Mouse (Mus musculus) midbrain, embryonic 15.5 days (tissue): ENCODE results near the gene Mtx1. TPM values are rescaled to one million over a fixed set of nuclear protein-coding genes. Genes with fewer than 3 reads are reported as not detected.

Source experiments
- ATAC-seq: fragments of 200-750 bp; cut with Nextera tagmentation; replicated peaks from 2 replicates; pipeline ENCODE4 v1.8.0; 2017; ENCODE audit warnings: moderate TSS enrichment
- H3K27ac ChIP-seq: fragments of 300-500 bp; sonication (generic); 2 replicates; pipeline ENCODE4 v1.5.1; 2015; ENCODE audit warnings: mild to moderate bottlenecking, inconsistent platforms
- H3K27me3 ChIP-seq: fragments of 300-500 bp; sonication (generic); replicated peaks from 2 replicates; pipeline ENCODE4 v1.6.1; 2015; ENCODE audit warnings: inconsistent platforms
- H3K36me3 ChIP-seq: fragments of 300-500 bp; sonication (generic); replicated peaks from 2 replicates; pipeline ENCODE4 v1.6.1; 2015; ENCODE audit warnings: inconsistent platforms
- H3K4me1 ChIP-seq: fragments of 300-500 bp; sonication (generic); 2 replicates; pipeline ENCODE4 v1.6.1; 2015; ENCODE audit warnings: inconsistent platforms
- H3K4me2 ChIP-seq: fragments of 300-500 bp; sonication (generic); 2 replicates; pipeline ENCODE4 v1.6.1; 2015; ENCODE audit warnings: inconsistent platforms, mild to moderate bottlenecking, moderate library complexity
- H3K4me3 ChIP-seq: fragments of 300-500 bp; sonication (generic); 2 replicates; pipeline ENCODE4 v1.5.1; 2015; ENCODE audit warnings: mild to moderate bottlenecking, inconsistent platforms
- H3K9ac ChIP-seq: fragments of 300-500 bp; sonication (generic); 2 replicates; pipeline ENCODE4 v1.6.1; 2015; ENCODE audit warnings: mild to moderate bottlenecking, inconsistent platforms
- H3K9me3 ChIP-seq: fragments of 300-500 bp; sonication (generic); 2 replicates; pipeline ENCODE4 v1.6.1; 2016; ENCODE audit warnings: inconsistent platforms
- WGBS: fragments of 180-500 bp; shearing (Covaris S2); methylation state at CpG from one replicate; pipeline ENCODE4 v1.1.7; 2015; ENCODE audit warnings: mixed read lengths; 5-methylcytosine and 5-hydroxymethylcytosine counted together
- polyA plus RNA-seq: library from polyadenylated mRNA; unstranded; fragments of >200 nt; fragmentation: Nextera tagmentation; extraction: Ambion mirVana; gene quantifications from 2 replicates; pipeline ENCODE4 v1.2.1, GENCODE M21; 2015

Gene Mtx1
- polyA plus RNA-seq, 1 experiment from 2014 or later: 159 TPM

DNA sequence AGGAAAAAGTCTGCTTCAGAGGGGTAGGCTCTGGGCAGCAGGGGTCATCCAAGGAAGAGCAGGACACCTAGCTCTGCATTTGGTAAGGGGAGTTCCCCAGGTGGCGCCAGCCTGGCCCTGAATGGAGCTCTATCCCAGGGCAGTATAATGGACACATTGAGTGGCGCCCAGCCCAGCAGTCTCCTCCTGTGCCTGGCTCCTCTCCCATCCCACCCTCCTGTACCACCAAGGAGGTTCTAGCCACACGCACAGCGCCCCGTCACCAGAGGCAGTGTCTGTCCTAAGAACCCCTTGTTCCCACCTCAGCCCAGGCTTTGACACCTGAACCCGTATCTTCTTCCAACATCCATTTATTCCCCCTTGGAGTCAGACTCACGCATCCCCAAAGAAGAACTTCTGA is 17.2 kb downstream of the Mtx1 start:
- peaks cover 14% of the 10 kb centered on the region for H3K4me1 ChIP-seq
- H3K27ac ChIP-seq: no peak overlapping the region
- no peak overlapping the region for H3K4me2 ChIP-seq
- no peak overlapping the region for H3K4me3 ChIP-seq
- no peaks in the 10 kb centered on the region for H3K9me3 ChIP-seq
- WGBS: 96% methylated on average over 7 of the region's 7 CpGs
- ATAC-seq: no peak
- no peak overlapping the region for H3K9ac ChIP-seq
- H3K27me3 ChIP-seq: no peaks in the 10 kb centered on the region
- H3K36me3 ChIP-seq: peaks cover 46% of the 10 kb centered on the region

DNA sequence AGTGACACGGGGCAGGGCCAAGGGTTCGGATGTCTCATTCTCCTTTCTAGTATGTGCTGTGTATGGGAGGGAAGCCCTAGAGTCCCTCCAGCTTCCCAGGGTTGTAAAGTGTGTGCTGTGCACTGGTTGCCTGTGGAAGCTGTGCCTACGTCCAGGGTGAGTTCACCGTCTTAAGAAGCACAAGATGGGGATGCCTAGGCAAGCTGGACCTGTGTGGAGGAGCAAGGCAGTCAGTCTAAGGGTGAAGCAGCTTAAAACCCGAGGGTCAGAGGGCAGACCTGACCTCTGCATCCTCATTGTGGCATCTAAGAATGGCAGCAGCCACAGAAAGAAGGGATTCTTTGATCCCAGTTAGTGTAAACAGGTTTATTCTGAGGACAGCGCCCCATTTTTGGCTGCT is 18.2 kb downstream of the Mtx1 start:
- H3K9me3 ChIP-seq: no peaks in the 10 kb centered on the region
- no peak overlapping the region for H3K27ac ChIP-seq
- peaks cover 46% of the 10 kb centered on the region for H3K36me3 ChIP-seq

DNA sequence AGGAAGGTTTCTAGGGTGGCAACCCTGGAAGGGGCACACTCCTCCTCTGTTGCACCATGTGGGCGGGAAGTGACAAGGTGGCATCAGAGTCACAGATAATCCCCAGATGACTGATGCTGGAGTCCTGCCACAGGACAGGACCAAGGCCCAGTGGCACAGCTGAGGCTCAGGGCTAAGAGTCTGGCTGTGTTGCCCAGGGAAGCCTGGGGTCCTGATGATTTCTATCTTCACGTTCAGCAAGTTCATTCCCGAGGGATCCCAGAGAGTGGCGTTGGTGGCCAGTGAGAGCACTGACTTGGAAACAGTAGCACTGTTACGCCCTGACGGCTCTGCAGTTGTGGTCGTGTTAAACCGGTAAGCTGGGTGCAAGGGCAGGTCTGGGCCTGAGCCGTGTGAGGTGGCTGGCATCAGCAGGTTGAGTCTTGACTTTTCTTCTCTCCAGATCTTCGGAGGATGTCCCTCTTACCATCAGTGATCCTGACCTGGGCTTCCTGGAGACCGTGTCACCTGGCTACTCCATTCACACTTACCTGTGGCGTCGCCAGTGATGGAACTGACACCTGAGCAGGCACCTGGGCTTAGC is 18.7 kb downstream of the Mtx1 start:
- H3K9me3 ChIP-seq: no peaks in the 10 kb centered on the region
- H3K4me1 ChIP-seq: peaks cover 12% of the 10 kb centered on the region
- H3K36me3 ChIP-seq: peaks cover 46% of the 10 kb centered on the region
- WGBS: 93% methylated on average over 13 of the region's 13 CpGs
- H3K9ac ChIP-seq: no peak overlapping the region
- no peak overlapping the region for H3K4me2 ChIP-seq
- H3K4me3 ChIP-seq: no peak overlapping the region
- H3K27ac ChIP-seq: no peak overlapping the region
- H3K27me3 ChIP-seq: no peaks in the 10 kb centered on the region
- ATAC-seq: no peak

More for the DNA sequence above, 18.2 kb downstream of the Mtx1 start:
- no peak for ATAC-seq
- H3K27me3 ChIP-seq: no peaks in the 10 kb centered on the region
- WGBS: 88% methylated on average over 6 of the region's 6 CpGs
- peaks cover 10% of the 10 kb centered on the region for H3K4me1 ChIP-seq
- H3K4me3 ChIP-seq: no peak overlapping the region
- no peak overlapping the region for H3K4me2 ChIP-seq
- no peak overlapping the region for H3K9ac ChIP-seq

DNA sequence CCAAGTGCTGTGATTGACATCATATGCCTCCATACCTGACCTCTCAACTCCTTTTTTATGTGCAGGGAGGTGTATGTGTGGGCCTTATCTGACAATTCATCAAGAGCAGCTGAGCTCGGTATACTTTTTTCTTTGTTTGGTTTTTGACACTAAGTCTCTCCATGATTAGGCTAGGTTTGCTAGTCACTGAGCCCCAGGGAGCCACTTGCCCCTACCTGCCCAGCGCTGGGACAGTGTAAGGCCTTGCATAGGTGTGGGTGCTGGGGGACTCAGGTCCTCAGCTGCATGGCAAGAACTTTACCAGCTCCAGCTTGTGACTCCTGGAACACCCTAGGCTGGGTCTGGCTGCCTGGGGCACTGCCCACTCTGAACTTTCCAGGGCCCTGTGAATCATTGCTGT is 20.2 kb downstream of the Mtx1 start:
- Histone ChIP-seq H3K27ac (no peak overlapping the region), H3K27me3 (no peaks in the 10 kb centered on the region), H3K9ac (no peak overlapping the region), H3K36me3 (peaks cover 46% of the 10 kb centered on the region), H3K4me3 (no peak overlapping the region), H3K4me1 (peaks cover 5% of the 10 kb centered on the region), H3K4me2 (no peak overlapping the region), H3K9me3 (no peaks in the 10 kb centered on the region)
- no peak for ATAC-seq
- WGBS: 93% methylated on average over 2 of the region's 2 CpGs

DNA sequence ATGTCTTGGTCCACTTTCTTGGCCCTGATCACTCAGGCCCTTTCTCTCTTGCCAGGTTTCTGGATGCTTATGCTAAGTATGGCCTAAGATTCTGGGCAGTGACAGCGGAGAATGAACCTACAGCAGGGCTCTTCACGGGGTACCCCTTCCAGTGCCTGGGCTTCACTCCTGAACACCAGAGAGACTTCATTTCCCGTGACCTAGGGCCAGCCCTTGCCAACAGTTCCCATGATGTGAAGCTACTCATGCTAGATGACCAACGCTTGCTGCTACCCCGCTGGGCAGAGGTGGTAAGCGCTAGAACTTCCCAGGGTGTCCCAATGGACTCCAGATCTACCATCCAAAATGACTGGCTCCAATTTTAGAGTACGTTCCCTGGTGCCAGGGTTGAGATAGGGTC is 20.8 kb downstream of the Mtx1 start:
- no peaks in the 10 kb centered on the region for H3K27me3 ChIP-seq
- H3K9me3 ChIP-seq: no peaks in the 10 kb centered on the region
- peaks cover 5% of the 10 kb centered on the region for H3K4me1 ChIP-seq
- no peak overlapping the region for H3K4me3 ChIP-seq
- 91% methylated on average over 7 of the region's 7 CpGs for WGBS
- no peak overlapping the region for H3K4me2 ChIP-seq
- H3K9ac ChIP-seq: no peak overlapping the region
- H3K36me3 ChIP-seq: peaks cover 46% of the 10 kb centered on the region
- no peak for ATAC-seq
- no peak overlapping the region for H3K27ac ChIP-seq

DNA sequence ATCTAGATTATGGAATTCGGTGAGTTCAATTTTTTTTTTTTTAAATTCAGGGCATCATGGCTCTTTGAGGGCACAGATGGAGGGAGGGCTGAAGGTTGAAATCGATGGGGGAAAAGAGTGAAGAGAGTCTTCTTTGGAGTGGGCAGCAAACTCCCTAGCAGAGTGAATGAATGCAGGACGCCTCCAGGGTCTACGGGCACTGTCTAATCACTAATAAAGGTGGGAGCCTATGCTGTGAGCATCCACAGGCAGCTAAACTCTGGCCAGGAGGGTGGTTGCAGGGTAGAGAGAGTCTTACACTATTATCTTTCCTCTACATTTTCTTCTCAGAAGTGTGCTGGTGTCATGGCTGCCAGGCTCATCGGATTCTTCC is 23.8 kb downstream of the Mtx1 start:
- Histone ChIP-seq H3K4me3 (peak overlapping the region; percentile 50), H3K9ac (peak overlapping the region; percentile 43), H3K27ac (peak overlapping the region; percentile 54), H3K4me1 (peaks cover 5% of the 10 kb centered on the region), H3K9me3 (no peaks in the 10 kb centered on the region), H3K4me2 (peak overlapping the region; percentile 73), H3K27me3 (no peaks in the 10 kb centered on the region), H3K36me3 (peaks cover 29% of the 10 kb centered on the region)
- ATAC-seq: peak; percentile 48
- 40% methylated on average over 5 of the region's 5 CpGs for WGBS

DNA sequence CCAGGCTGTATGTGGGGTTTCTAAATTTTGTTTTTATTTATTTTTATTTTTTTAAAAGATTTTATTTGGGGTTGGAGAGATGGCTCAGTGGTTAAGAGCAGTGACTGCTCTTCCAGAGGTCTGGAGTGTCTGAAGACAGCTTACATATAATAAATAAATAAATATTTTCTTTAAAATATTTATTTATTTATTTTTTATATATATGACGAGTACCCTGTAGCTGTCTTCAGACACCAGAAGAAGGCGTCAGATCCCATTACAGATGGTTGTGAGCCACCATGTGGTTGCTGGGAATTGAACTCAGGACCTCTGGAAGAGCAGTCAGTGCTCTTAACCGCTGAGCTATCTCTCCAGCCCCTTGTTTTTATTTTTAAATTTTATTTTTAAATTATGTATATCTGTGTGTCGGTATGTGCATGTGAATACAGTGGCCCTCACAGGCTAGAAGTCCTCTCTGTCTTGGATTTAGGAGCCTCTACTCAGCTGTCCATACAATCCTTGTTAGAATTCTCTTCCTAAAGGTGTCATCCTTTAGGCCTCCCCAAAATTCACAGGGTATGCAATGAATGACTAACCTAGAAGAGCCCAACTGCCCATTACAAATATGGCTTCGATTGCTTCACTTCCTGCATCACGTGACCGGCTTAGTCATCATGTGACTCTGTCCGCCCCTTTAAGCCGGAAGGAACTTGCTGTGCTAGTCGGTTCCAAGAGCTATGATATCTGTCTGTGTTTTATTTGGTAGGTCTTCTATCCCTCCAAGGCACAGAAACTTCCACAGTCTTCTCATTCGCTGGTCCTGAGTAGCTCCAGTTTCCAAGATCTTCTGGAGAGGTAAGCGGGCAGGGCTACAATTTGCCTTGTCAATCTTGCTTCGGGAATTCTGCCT is 24.4 kb downstream of the Mtx1 start, which contains the start of gene Gba:
Gba (plus strand) TSS at position 676 of the 889 bp plus-strand sequence.
- WGBS: 25% methylated on average over 13 of the region's 13 CpGs
- Histone ChIP-seq H3K9ac (peak within 1 kb of the TSS; percentile 43), H3K4me2 (peak within 1 kb of the TSS; percentile 73), H3K36me3 (peaks cover 22% of the 10 kb centered on the region), H3K27me3 (no peaks in the 10 kb centered on the region), H3K9me3 (no peaks in the 10 kb centered on the region), H3K4me1 (peaks cover 5% of the 10 kb centered on the region), H3K4me3 (peak within 1 kb of the TSS; percentile 50), H3K27ac (peak within 1 kb of the TSS; percentile 65)
- peak; percentile 89 for ATAC-seq

DNA sequence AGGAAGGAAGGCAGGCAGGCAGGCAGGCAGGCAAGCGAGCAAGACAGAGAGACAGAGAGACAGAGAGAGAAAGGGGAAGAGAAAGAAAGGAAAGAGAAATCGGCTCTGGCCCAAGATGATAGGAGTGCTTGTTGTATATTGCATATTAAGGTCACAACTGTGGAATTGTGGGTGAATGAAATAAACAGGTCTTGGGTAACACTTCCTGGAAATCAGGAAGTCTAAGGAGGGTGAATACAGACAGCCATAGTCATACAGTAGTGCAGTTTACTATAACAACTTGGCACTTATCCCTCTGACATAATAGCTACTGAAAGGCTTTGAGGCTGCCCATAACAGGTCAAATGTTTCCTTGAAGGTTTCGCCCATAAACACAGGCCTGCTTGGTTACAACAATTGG is 27.0 kb downstream of the Mtx1 start:
- no peak overlapping the region for H3K27ac ChIP-seq
- H3K4me2 ChIP-seq: no peak overlapping the region
- H3K9ac ChIP-seq: no peak overlapping the region
- H3K4me1 ChIP-seq: peaks cover 16% of the 10 kb centered on the region
- H3K27me3 ChIP-seq: no peaks in the 10 kb centered on the region
- ATAC-seq: no peak
- H3K4me3 ChIP-seq: no peak overlapping the region
- no peaks in the 10 kb centered on the region for H3K9me3 ChIP-seq
- 82% methylated on average over 3 of the region's 3 CpGs for WGBS
- H3K36me3 ChIP-seq: no peaks in the 10 kb centered on the region

DNA sequence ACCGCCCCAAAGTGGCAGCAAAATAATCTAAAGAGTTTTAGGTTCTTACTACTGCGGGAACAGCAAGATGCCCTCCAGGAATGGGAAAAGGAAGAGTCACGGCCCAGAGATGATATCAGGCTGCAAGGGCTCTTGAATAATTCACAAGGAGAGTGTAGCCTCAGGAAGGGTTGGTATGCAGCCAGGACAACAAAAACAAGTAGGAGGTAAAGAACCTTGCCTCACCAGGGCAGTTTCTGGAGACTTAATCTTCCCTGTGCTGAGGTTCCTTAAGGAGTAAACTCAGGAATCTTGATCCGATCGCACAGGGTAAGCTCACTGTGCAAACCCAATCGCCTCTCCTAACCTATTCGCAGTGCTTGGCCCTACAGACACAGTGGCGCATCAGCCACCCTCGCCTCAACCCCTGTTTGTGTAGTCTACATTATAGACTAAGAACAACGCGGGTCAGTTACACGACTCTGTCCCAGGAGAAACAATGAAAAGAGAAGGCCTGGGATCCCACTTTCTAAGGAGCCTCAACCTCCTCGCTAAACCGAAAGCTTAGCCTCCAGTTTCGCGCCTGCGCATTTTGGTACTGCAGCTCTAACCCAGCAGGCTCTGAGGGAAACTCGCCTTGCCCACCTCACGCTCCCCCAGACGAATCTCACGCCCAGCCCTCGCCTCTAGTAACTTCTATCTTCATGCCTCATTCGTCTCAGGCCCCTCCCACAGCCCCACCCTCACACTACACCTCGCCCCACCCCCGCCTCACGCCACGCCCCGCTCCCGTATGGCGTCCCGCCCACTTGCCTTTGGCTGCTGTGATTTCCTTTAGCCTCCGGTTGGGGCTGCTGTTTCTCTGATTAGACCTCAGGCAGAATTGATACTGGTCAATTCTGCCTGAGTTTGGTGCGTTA is 30.7 kb downstream of the Mtx1 start:
- WGBS: 5% methylated on average over 33 of the region's 33 CpGs
- peak overlapping the region; percentile 69 for H3K27ac ChIP-seq
- H3K27me3 ChIP-seq: no peaks in the 10 kb centered on the region
- peak overlapping the region; percentile 40 for H3K9ac ChIP-seq
- ATAC-seq: peak; percentile 93
- H3K4me2 ChIP-seq: peak overlapping the region; percentile 55
- peak overlapping the region; percentile 37 for H3K4me3 ChIP-seq
- H3K9me3 ChIP-seq: no peaks in the 10 kb centered on the region
- peaks cover 10% of the 10 kb centered on the region for H3K4me1 ChIP-seq
- H3K36me3 ChIP-seq: no peaks in the 10 kb centered on the region

DNA sequence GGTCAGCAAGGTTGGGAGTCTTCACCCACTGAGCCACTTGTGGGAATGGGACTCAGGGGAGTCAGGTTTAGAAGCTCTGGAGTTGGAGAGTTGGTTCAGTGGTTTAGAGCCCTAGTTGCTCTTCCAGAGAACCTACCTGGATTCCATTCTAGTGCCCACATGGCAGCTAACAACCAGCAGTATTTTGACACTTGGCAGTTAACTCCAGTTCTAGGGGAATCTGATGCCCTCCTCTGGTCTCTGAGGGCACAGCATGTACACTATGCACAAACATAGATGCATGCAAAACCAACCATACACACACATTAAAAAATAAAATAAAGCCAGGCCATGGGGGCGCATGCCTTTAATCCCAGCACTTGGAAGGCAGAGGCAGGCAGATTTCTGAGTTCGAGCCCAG is 33.0 kb downstream of the Mtx1 start:
- H3K9me3 ChIP-seq: no peaks in the 10 kb centered on the region
- no peak overlapping the region for H3K4me2 ChIP-seq
- no peak for ATAC-seq
- H3K27me3 ChIP-seq: no peaks in the 10 kb centered on the region
- H3K36me3 ChIP-seq: 0 out of 2 replicates have a peak, but pooled peaks cover 1% of the 10 kb centered on the region
- peaks cover 10% of the 10 kb centered on the region for H3K4me1 ChIP-seq
- no peak overlapping the region for H3K9ac ChIP-seq
- no peak overlapping the region for H3K4me3 ChIP-seq
- H3K27ac ChIP-seq: no peak overlapping the region
- 93% methylated on average over 2 of the region's 2 CpGs for WGBS

DNA sequence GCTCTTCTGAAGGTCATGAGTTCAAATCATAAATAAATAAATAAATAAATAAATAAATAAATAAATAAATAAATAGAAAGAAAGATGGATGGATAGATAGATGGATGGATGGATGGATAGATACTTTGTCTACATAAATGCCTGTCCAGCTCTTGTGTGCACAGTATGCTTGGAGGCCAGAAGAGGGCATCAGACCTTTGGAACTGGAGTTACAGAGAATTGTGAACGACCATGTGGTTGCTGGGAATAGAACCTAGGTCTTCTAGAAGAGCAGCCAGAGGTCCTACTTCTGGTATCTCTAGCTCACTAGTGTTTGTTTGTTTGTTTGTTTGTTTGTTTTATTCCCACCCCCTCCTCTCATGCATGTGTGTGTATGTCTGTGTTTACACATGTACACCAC is 33.5 kb downstream of the Mtx1 start:
- no peaks in the 10 kb centered on the region for H3K9me3 ChIP-seq
- 0 out of 2 replicates have a peak, but pooled peaks cover 3% of the 10 kb centered on the region for H3K36me3 ChIP-seq
- H3K4me3 ChIP-seq: no peak overlapping the region
- no peaks in the 10 kb centered on the region for H3K27me3 ChIP-seq
- peaks cover 10% of the 10 kb centered on the region for H3K4me1 ChIP-seq
- no peak overlapping the region for H3K4me2 ChIP-seq
- ATAC-seq: no peak
- no peak overlapping the region for H3K27ac ChIP-seq
- WGBS: 82% methylated on average over 1 of the region's 1 CpGs
- H3K9ac ChIP-seq: no peak overlapping the region

DNA sequence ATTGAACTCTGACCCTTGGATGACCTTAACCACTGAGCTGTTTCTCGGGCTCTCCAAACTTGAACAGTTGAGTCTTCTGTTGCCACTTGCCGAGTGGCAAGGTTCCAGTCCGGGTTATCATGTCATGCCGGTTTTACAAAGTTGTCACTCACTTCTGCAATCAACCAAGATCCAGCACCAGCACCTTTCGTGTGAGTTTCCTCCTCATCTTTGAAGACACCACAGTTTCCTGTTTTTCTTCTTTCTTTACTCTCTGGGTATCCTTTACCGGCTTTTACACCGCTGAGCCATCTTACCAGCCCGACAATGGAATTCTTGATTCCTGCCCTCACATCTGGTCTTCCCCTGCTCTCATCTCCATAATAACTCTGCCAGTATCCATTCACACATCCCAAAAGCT is 36.5 kb downstream of the Mtx1 start:
- 0 out of 2 replicates have a peak, but pooled peaks cover 3% of the 10 kb centered on the region for H3K4me1 ChIP-seq
- no peak overlapping the region for H3K9ac ChIP-seq
- H3K27ac ChIP-seq: no peak overlapping the region
- no peak for ATAC-seq
- H3K27me3 ChIP-seq: no peaks in the 10 kb centered on the region
- 86% methylated on average over 8 of the region's 8 CpGs for WGBS
- no peaks in the 10 kb centered on the region for H3K9me3 ChIP-seq
- H3K36me3 ChIP-seq: peaks cover 3% of the 10 kb centered on the region; the same call in 1 of the 2 replicates
- H3K4me3 ChIP-seq: no peak overlapping the region
- H3K4me2 ChIP-seq: no peak overlapping the region
